Mouse (Mus musculus) heart, adult 2 months (tissue): ENCODE data around the gene Ranbp9.

Experiments used
- CTCF ChIP-seq: fragments of 200-600 bp; IDR thresholded peaks from 2 replicates; pipeline ENCODE4 v1.8.1; 2022; ENCODE audit warnings: antibody characterized with exemption, mild to moderate bottlenecking, moderate library complexity
- EP300 ChIP-seq: fragments of 200-500 bp; IDR thresholded peaks from 2 replicates; pipeline ENCODE4 v1.6.1; 2011; ENCODE audit warnings: low read depth, low read length, control low read depth; ENCODE audit not compliant: insufficient read depth
- POLR2A ChIP-seq: fragments of 200-500 bp; IDR thresholded peaks from 2 replicates; pipeline ENCODE4 v1.6.1; 2011; ENCODE audit warnings: mild to moderate bottlenecking, low read depth, low read length, control low read depth; ENCODE audit not compliant: insufficient read depth

DNA sequence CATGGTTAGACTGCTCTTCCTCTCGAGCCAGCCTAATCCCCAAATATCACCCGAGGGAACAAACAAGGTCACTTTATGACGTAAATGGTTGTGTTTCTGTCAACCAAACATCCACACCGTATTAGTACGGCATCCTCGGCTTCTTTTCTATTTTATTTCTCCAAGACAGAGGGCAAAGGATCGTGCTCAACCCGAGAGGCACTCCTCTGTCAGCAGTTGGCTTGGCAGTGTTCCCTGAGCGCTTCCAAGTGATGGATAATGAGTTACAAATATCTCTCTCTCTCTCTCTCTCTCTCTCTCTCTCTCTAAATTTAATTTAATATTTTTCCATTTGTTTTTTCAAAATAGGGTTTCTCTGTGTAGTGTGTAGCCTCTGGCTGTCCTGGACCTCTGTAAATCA, 118.7 kb downstream of the Ranbp9 start:
- TF ChIP-seq CTCF: no peak
- no peak for TF ChIP-seq EP300
- no peak for TF ChIP-seq POLR2A
